Mouse (Mus musculus): ENCODE results near the gene Klhl15. TPM values are rescaled to one million over a fixed set of nuclear protein-coding genes. Genes with fewer than 3 reads are reported as not detected.

Gene Klhl15
- polyA plus RNA-seq, 1 experiment from 2014 or later: 11.0 TPM

GRCm38 (mm10) chrX:94302928-94303327, 68.5 kb downstream of the Klhl15 start:
- WGBS: 62% methylated on average over 2 of the region's 2 CpGs
- no peak for ATAC-seq (ENCODE audit: low FRiP score)
- H3K4me1 ChIP-seq: no peaks in the 10 kb centered on the region
- H3K27ac ChIP-seq: no peak overlapping the region
- H3K27me3 ChIP-seq: peaks cover 64% of the 10 kb centered on the region
- H3K36me3 ChIP-seq: no peaks in the 10 kb centered on the region
- H3K9ac ChIP-seq: no peak overlapping the region
- H3K9me3 ChIP-seq (replicated peaks): no peaks in the 10 kb centered on the region
- H3K4me2 ChIP-seq (replicated peaks): no peak overlapping the region
- H3K4me3 ChIP-seq: no peak overlapping the region

- no peak for ATAC-seq (ENCODE audit: low FRiP score)
- Histone ChIP-seq H3K9ac (no peak overlapping the region), H3K27ac (no peak overlapping the region), H3K4me1 (no peaks in the 10 kb centered on the region), H3K36me3 (no peaks in the 10 kb centered on the region), H3K4me3 (no peak overlapping the region), H3K27me3 (peaks cover 63% of the 10 kb centered on the region), H3K9me3 (replicated peaks) (no peaks in the 10 kb centered on the region), H3K4me2 (replicated peaks) (no peak overlapping the region)
- WGBS: 66% methylated on average over 11 of the region's 11 CpGs
Observed at GRCm38 (mm10) chrX:94321036-94321902, 86.9 kb downstream of the Klhl15 start.

Small RNAs within 50 kb of the gene (microRNA-seq; reads per million reads assigned to microRNA genes)
- gene Mir7673: not detected

Other genes starting within 250 kb of the Klhl15 start
- 26.4 and 28.2 TPM in 2 replicates for gene Zfx, start 110.9 kb upstream of the Klhl15 start, polyA plus RNA-seq (2016; fragmentation: Nextera tagmentation; extraction: Ambion mirVana)
- gene Eif2s3x, start 21.7 kb upstream of the Klhl15 start, polyA plus RNA-seq (2016; fragmentation: Nextera tagmentation; extraction: Ambion mirVana): 98.6 and 99.0 TPM in 2 replicates
- gene Fam90a1b, start 132.2 kb downstream of the Klhl15 start, polyA plus RNA-seq (2016; fragmentation: Nextera tagmentation; extraction: Ambion mirVana): 0.12 TPM in 1 of 2 replicates, not detected in the other
- gene Apoo, start 132.5 kb downstream of the Klhl15 start, polyA plus RNA-seq (2016; fragmentation: Nextera tagmentation; extraction: Ambion mirVana): 109 and 112 TPM in 2 replicates